ENCODE assay signal across 13 mouse cellular contexts in the genomic region with DNA sequence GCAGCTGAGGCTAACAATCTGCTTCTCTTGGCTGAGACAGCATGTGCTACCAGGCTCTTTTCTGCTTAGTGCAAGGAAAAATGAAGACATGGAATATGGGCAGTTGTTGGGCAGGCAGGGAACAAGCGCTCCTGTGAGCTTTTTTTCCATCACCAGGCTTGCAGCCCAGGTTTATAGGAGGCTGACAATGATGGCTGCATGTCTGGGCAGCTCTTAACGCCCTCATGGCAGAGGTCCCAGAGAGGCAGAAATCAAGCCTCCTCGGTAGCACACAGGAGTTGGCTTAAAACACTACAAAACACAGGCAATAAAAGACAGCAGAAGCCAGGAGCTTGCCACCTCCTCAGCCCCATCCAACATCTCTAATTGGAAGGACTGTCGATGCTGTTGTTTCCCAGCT. TPM values are rescaled to one million over a fixed set of nuclear protein-coding genes. Genes with fewer than 3 reads are reported as not detected.
DNase-seq lines count a peak whose midpoint lies in the region; ATAC-seq and TF ChIP-seq lines count a peak whose summit lies in the region.
"Had no signal": no experiment of that assay in that cellular context is flagged by ENCODE, and none has a peak within 500 bp of the region (broad histone marks: within the 10 kb centered on the region; RNA-seq: fewer than 3 reads in every experiment).

No protein-coding gene starts in this region.

- peak; percentile 30 for DNase-seq in gastrocnemius, adult 2 months
- no peak for DNase-seq in gastrocnemius, adult 8-10 months (ENCODE audit: low spot score in 2 of 2)
- peak; percentile 35 for DNase-seq in midbrain, postnatal 0 days (ENCODE audit: low spot score)
- DNase-seq in midbrain, embryonic 11.5 days (ENCODE audit: low spot score, missing footprints), result no peak
- DNase-seq in stomach, postnatal 0 days (ENCODE audit: low spot score), result no peak
- no peak for DNase-seq in liver, embryonic 11.5 days (ENCODE audit: low spot score)
- DNase-seq in embryo, embryonic 11 days, result no peak
- DNase-seq: thymus, adult 18-20 months had no signal

- H3K36me3 ChIP-seq in midbrain, postnatal 0 days (ENCODE audit: insufficient read depth, low read length), result no peaks in the 10 kb centered on the region
- no peaks in the 10 kb centered on the region for H3K36me3 ChIP-seq in midbrain, embryonic 11.5 days (ENCODE audit: control insufficient read depth, insufficient read depth, low read length)
- H3K36me3 ChIP-seq in embryonic facial prominence, embryonic 15.5 days, result no peaks in the 10 kb centered on the region
- no peaks in the 10 kb centered on the region for H3K36me3 ChIP-seq in stomach, postnatal 0 days (ENCODE audit: control insufficient read depth, insufficient read depth, low read length)
- H3K36me3 ChIP-seq in liver, embryonic 11.5 days (ENCODE audit: control insufficient read depth, insufficient read depth, low read length), result no peaks in the 10 kb centered on the region

- peak overlapping the region; percentile 65 for H3K27ac ChIP-seq in gastrocnemius, adult 2 months
- no peak overlapping the region for H3K27ac ChIP-seq in midbrain, postnatal 0 days (ENCODE audit: low read depth, low read length)
- H3K27ac ChIP-seq in midbrain, embryonic 11.5 days (ENCODE audit: low read depth, low read length), result no peak overlapping the region
- H3K27ac ChIP-seq in embryonic facial prominence, embryonic 15.5 days (replicated peaks), result peak overlapping the region; percentile 78
- H3K27ac ChIP-seq in stomach, postnatal 0 days (replicated peaks), result peak overlapping the region; percentile 67
- H3K27ac ChIP-seq in liver, embryonic 11.5 days (ENCODE audit: low read depth, low read length), result no peak overlapping the region

- intact Hi-C loops in gastrocnemius, adult 2 months (cut with DNase I), result no loop called here

- no peak for TF ChIP-seq CTCF in gastrocnemius, adult 2 months (IDR thresholded peaks at IDR 0.05)
- no peak for TF ChIP-seq CTCF in midbrain, postnatal 0 days (IDR thresholded peaks at IDR 0.05)
- TF ChIP-seq CTCF in stomach, postnatal 0 days (IDR thresholded peaks at IDR 0.05; ENCODE audit: low read depth), result no peak

- 66% methylated on average over 4 of the region's 4 CpGs for WGBS in midbrain, postnatal 0 days
- WGBS in midbrain, embryonic 11.5 days, result 71% methylated on average over 4 of the region's 4 CpGs
- 43% methylated on average over 4 of the region's 4 CpGs for WGBS in embryonic facial prominence, embryonic 15.5 days
- 43% methylated on average over 4 of the region's 4 CpGs for WGBS in stomach, postnatal 0 days
- WGBS in liver, embryonic 11.5 days, result 60% methylated on average over 4 of the region's 4 CpGs

- ATAC-seq in midbrain, postnatal 0 days (ENCODE audit: low FRiP score), result no peak
- no peak for ATAC-seq in midbrain, embryonic 11.5 days (ENCODE audit: low FRiP score)
- no peak for ATAC-seq in embryonic facial prominence, embryonic 15.5 days (ENCODE audit: insufficient number of reproducible peaks, low FRiP score, low TSS enrichment, low read depth)
- no peak for ATAC-seq in stomach, postnatal 0 days (ENCODE audit: low FRiP score, low TSS enrichment)
- no peak for ATAC-seq in liver, embryonic 11.5 days (replicated peaks; ENCODE audit: low FRiP score)

- H3K4me2 ChIP-seq in midbrain, postnatal 0 days (ENCODE audit: low read depth, low read length, poor library complexity, severe bottlenecking), result no peak overlapping the region
- H3K4me2 ChIP-seq in midbrain, embryonic 11.5 days, result no peak overlapping the region
- H3K4me2 ChIP-seq in embryonic facial prominence, embryonic 15.5 days (replicated peaks), result no peak overlapping the region
- no peak overlapping the region for H3K4me2 ChIP-seq in stomach, postnatal 0 days (replicated peaks; ENCODE audit: low read depth)
- no peak overlapping the region for H3K4me2 ChIP-seq in liver, embryonic 11.5 days

- H3K9me3 ChIP-seq in midbrain, postnatal 0 days (ENCODE audit: low read length), result no peaks in the 10 kb centered on the region
- H3K9me3 ChIP-seq in midbrain, embryonic 11.5 days (ENCODE audit: control insufficient read depth, low read length), result no peaks in the 10 kb centered on the region
- H3K9me3 ChIP-seq in embryonic facial prominence, embryonic 15.5 days (replicated peaks), result no peaks in the 10 kb centered on the region
- no peaks in the 10 kb centered on the region for H3K9me3 ChIP-seq in stomach, postnatal 0 days (ENCODE audit: control insufficient read depth, low read length)
- H3K9me3 ChIP-seq in liver, embryonic 11.5 days (ENCODE audit: control insufficient read depth, low read length), result no peaks in the 10 kb centered on the region

- H3K4me1 ChIP-seq in midbrain, postnatal 0 days (ENCODE audit: insufficient read depth, low read length), result no peaks in the 10 kb centered on the region
- H3K4me1 ChIP-seq in midbrain, embryonic 11.5 days (ENCODE audit: control insufficient read depth, insufficient read depth, low read length), result 0 out of 2 replicates have a peak, but pooled peaks cover 2% of the 10 kb centered on the region
- H3K4me1 ChIP-seq in embryonic facial prominence, embryonic 15.5 days, result peaks cover 23% of the 10 kb centered on the region
- H3K4me1 ChIP-seq in stomach, postnatal 0 days (replicated peaks; ENCODE audit: control insufficient read depth, insufficient read depth), result no peaks in the 10 kb centered on the region
- peaks cover 7% of the 10 kb centered on the region for H3K4me1 ChIP-seq in liver, embryonic 11.5 days (replicated peaks; ENCODE audit: control insufficient read depth, insufficient read depth, low read length)

- no peak overlapping the region; the same call in 1 of the 2 replicates for H3K9ac ChIP-seq in midbrain, postnatal 0 days (replicated peaks; ENCODE audit: low read length, poor library complexity, severe bottlenecking)
- no peak overlapping the region for H3K9ac ChIP-seq in midbrain, embryonic 11.5 days (ENCODE audit: low read length)
- H3K9ac ChIP-seq in embryonic facial prominence, embryonic 15.5 days, result no peak overlapping the region
- peak overlapping the region; percentile 31; the same call in 1 of the 2 replicates for H3K9ac ChIP-seq in stomach, postnatal 0 days (ENCODE audit: low read length)
- no peak overlapping the region for H3K9ac ChIP-seq in liver, embryonic 11.5 days (ENCODE audit: low read depth, low read length)

- no peak for TF ChIP-seq EP300 in stomach, postnatal 0 days (optimal IDR thresholded peaks at IDR 0.05)

- no peaks in the 10 kb centered on the region for H3K27me3 ChIP-seq in midbrain, postnatal 0 days (ENCODE audit: insufficient read depth, low read length)
- H3K27me3 ChIP-seq in midbrain, embryonic 11.5 days (ENCODE audit: control insufficient read depth, insufficient read depth, low read length), result no peaks in the 10 kb centered on the region
- no peaks in the 10 kb centered on the region for H3K27me3 ChIP-seq in embryonic facial prominence, embryonic 15.5 days
- no peaks in the 10 kb centered on the region for H3K27me3 ChIP-seq in stomach, postnatal 0 days (ENCODE audit: control insufficient read depth, insufficient read depth, low read length)
- H3K27me3 ChIP-seq in liver, embryonic 11.5 days (replicated peaks; ENCODE audit: control insufficient read depth, insufficient read depth, low read length), result no peaks in the 10 kb centered on the region

- H3K4me3 ChIP-seq in gastrocnemius, adult 2 months, result no peak overlapping the region
- no peak overlapping the region for H3K4me3 ChIP-seq in midbrain, postnatal 0 days (ENCODE audit: low read depth, low read length)
- no peak overlapping the region for H3K4me3 ChIP-seq in midbrain, embryonic 11.5 days (ENCODE audit: low read depth, low read length)
- no peak overlapping the region for H3K4me3 ChIP-seq in embryonic facial prominence, embryonic 15.5 days (replicated peaks)
- H3K4me3 ChIP-seq in stomach, postnatal 0 days (ENCODE audit: low read depth, low read length), result no peak overlapping the region
- H3K4me3 ChIP-seq in liver, embryonic 11.5 days (ENCODE audit: low read depth, low read length), result no peak overlapping the region

RNA-seq across cellular contexts. Expression of a gene that starts 28.8 kb away (rescaled TPM):
- 10 to 100 TPM; 35.7 to 37.1 TPM for total RNA-seq in gastrocnemius, adult 2 months (2021)
- 10 to 100 TPM; 33.6 to 45.8 (median 36.6) TPM for total RNA-seq in gastrocnemius, adult 8-10 months (2022)
- total RNA-seq in midbrain, postnatal 0 days (2014; rRNA removed), result 67.9 and 87.7 TPM in 2 replicates
- 81.7 and 84.4 TPM in 2 replicates for polyA plus RNA-seq in midbrain, postnatal 0 days (2015; fragmentation: Nextera tagmentation; extraction: Ambion mirVana)
- 39.4 and 43.0 TPM in 2 replicates for polyA plus RNA-seq in midbrain, embryonic 11.5 days (2014; fragmentation: Nextera tagmentation; extraction: Ambion mirVana)
- 47.8 and 48.9 TPM in 2 replicates for polyA plus RNA-seq in embryonic facial prominence, embryonic 15.5 days (2015; fragmentation: Nextera tagmentation; extraction: Ambion mirVana)
- 17.6 and 20.3 TPM in 2 replicates for polyA plus RNA-seq in stomach, postnatal 0 days (2015; fragmentation: Nextera tagmentation; extraction: Ambion mirVana)
- 24.4 and 24.7 TPM in 2 replicates for polyA plus RNA-seq in liver, embryonic 11.5 days (2014; fragmentation: Nextera tagmentation; extraction: Ambion mirVana)

RNA-seq across cellular contexts. Expression of a gene that starts 31.6 kb away (rescaled TPM):
- not detected for total RNA-seq in gastrocnemius, adult 2 months (2021)
- total RNA-seq in gastrocnemius, adult 8-10 months (2022), result not detected
- total RNA-seq in midbrain, postnatal 0 days (2014; rRNA removed), result not detected in 2 replicates
- not detected in 2 replicates for polyA plus RNA-seq in midbrain, postnatal 0 days (2015; fragmentation: Nextera tagmentation; extraction: Ambion mirVana)
- not detected in 2 replicates for polyA plus RNA-seq in midbrain, embryonic 11.5 days (2014; fragmentation: Nextera tagmentation; extraction: Ambion mirVana)
- not detected in 2 replicates for polyA plus RNA-seq in embryonic facial prominence, embryonic 15.5 days (2015; fragmentation: Nextera tagmentation; extraction: Ambion mirVana)
- polyA plus RNA-seq in stomach, postnatal 0 days (2015; fragmentation: Nextera tagmentation; extraction: Ambion mirVana), result not detected in 2 replicates
- polyA plus RNA-seq in liver, embryonic 11.5 days (2014; fragmentation: Nextera tagmentation; extraction: Ambion mirVana), result not detected in 2 replicates
- total RNA-seq: ES-E14; gastrocnemius, postnatal 4 days had no signal
- polyA plus RNA-seq: intestine, embryonic 14.5 days; limb, embryonic 11.5 days had no signal

RNA-seq across cellular contexts. Expression of a gene that starts 47.3 kb away (rescaled TPM):
- 1 to 10 TPM in 1 of 2 experiments, under 1 TPM in 1; 0.92 to 2.2 TPM for total RNA-seq in gastrocnemius, adult 2 months (2021)
- total RNA-seq in gastrocnemius, adult 8-10 months (2022), result 1 to 10 TPM in 2 of 4 experiments, under 1 TPM in 2; 0.46 to 1.7 (median 1.0) TPM
- 10.0 and 11.1 TPM in 2 replicates for total RNA-seq in midbrain, postnatal 0 days (2014; rRNA removed)
- polyA plus RNA-seq in midbrain, postnatal 0 days (2015; fragmentation: Nextera tagmentation; extraction: Ambion mirVana), result 5.9 and 6.3 TPM in 2 replicates
- polyA plus RNA-seq in midbrain, embryonic 11.5 days (2014; fragmentation: Nextera tagmentation; extraction: Ambion mirVana), result 4.2 and 4.5 TPM in 2 replicates
- polyA plus RNA-seq in embryonic facial prominence, embryonic 15.5 days (2015; fragmentation: Nextera tagmentation; extraction: Ambion mirVana), result 25.8 and 27.0 TPM in 2 replicates
- polyA plus RNA-seq in stomach, postnatal 0 days (2015; fragmentation: Nextera tagmentation; extraction: Ambion mirVana), result 39.7 and 43.4 TPM in 2 replicates
- 7.7 and 8.8 TPM in 2 replicates for polyA plus RNA-seq in liver, embryonic 11.5 days (2014; fragmentation: Nextera tagmentation; extraction: Ambion mirVana)

Comparison
In these comparisons a context has a peak if more than half of its experiments do, and no peak if none do; other contexts are left out.
1. DNase-seq: peak in gastrocnemius, adult 2 months (single experiment) and midbrain, postnatal 0 days (single experiment); none in gastrocnemius, adult 8-10 months (0 of 2), midbrain, embryonic 11.5 days (single experiment), stomach, postnatal 0 days (single experiment), liver, embryonic 11.5 days (single experiment) and embryo, embryonic 11 days (single experiment).
2. H3K27ac ChIP-seq: peak in gastrocnemius, adult 2 months (single experiment), embryonic facial prominence, embryonic 15.5 days (single experiment) and stomach, postnatal 0 days (single experiment); none in midbrain, postnatal 0 days (single experiment), midbrain, embryonic 11.5 days (single experiment) and liver, embryonic 11.5 days (single experiment).